Mouse (Mus musculus) adrenal gland, adult 18-20 months (tissue): ENCODE measurements around the gene Man2c1. TPM values are rescaled to one million over a fixed set of nuclear protein-coding genes. Genes with fewer than 3 reads are reported as not detected.

Source experiments
- DNase-seq, 2 experiments: peaks; one replicate each; pipeline ENCODE4 v3.0.0; 2021 to 2022; ENCODE audit warnings: low spot score in 2 of 2
- total RNA-seq, 2 experiments: library from RNA; stranded (reverse); gene quantifications; 1 replicate in 1 of 2; 2 replicates in 1 of 2; pipeline ENCODE4 v1.2.3; 2021

Man2c1 gene
- total RNA-seq, 2 experiments from 2014 or later: 108 to 151 TPM

DNA sequence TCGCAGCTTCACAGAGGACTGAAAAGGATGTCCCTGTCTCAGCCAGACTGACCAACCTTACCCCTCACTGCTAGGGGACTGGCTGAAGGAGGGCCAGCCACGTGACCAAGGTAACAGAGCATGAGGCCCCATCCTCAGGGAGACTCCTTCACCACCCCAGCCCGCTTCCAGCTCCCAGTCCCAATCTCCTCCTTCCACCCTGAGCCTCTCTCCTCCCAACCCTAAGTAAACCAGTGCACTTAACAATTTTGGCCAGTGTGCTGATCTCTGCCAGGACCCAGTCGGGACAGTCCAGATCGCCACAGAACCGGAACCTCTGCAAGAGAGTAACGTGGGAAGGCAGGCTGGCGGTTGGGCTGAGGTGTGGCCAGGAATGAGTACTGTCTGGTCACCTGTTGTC lies 26.3 kb downstream of the Man2c1 start:
- no peak for DNase-seq

DNA sequence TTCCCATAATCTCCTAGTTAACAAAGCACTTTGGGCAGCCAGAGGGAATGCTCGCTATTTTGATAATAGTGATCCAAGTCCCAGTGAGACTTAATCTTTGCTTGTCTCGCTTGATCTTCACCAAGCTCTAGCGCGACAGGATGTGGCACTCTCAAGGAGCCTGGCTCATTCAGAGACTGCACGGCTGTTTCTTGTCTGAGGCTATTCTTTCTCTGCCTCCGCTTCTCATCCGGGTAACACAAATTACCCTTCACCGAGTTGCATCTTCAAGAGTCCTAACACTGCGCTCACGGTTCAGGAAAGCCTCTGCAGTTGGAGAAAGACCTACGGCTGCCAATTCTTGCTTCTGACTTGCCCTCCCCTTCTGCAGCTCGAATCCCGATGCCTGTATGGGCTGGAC lies 27.0 kb downstream of the Man2c1 start:
- no peak for DNase-seq

DNA sequence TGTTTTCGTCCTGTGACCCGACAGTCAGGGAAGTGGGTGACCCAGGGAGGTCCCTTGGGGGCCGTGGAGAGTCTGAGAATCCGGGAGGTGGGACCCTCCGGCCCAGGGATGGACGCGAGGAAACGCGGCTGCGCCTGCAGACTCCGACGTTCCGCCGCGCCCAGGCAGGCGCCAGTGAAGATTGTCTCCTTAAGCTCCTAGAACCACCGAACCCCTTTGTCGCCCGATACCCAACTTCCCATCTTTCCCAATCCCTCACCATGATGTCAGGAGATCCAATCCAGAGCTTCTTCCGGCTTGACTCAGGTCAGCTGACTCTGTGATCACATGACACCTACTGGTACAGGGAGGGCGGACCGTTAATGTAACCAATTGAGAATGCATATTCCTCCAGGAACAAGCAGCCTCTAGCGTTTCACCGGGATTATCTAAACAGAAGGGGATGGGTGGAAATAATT lies 27.6 kb downstream of the Man2c1 start, which contains the start of gene Commd4:
Gene Commd4, minus strand, starts transcription at position 319 of the 458 bp plus-strand sequence.
- peak; percentile 78 to 79 for DNase-seq

DNA sequence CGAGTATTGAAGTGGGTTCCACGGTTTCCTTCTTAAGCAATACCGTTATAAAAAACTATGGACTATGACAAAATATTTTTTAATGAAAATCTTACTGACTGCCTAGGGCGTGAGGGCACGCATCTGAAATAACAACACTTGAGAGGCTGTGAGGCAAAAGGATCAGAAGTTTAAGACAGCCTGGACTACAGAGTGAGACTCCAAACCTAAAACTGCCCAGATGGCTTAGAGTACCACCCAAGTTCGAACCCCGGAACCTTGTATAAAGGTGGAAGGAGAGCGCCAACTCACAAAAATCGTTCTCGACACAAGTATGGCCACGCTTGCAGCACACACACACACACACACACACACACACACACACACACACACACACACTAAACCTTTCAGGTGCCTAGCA lies 28.0 kb downstream of the Man2c1 start:
- no peak for DNase-seq

DNA sequence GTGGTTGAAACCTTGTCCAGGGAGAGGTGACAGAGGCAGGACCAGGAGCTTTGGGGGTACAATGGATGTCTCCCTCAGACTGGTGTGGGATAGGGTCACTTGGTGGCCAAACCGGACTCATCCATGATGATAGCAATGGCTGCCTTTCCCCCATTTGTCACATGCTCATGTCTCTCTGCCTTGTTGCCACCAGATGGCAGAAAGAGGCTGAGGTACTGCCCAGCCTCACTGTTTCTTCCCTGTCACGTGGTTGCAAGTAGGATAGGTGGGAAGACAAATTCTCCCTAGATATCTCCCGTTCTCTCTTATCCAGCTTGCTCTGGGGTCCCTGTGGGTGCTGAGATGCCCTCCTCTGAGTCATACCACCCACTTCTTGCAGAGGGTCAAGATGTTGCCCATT lies 32.0 kb downstream of the Man2c1 start:
- DNase-seq: no peak

DNA sequence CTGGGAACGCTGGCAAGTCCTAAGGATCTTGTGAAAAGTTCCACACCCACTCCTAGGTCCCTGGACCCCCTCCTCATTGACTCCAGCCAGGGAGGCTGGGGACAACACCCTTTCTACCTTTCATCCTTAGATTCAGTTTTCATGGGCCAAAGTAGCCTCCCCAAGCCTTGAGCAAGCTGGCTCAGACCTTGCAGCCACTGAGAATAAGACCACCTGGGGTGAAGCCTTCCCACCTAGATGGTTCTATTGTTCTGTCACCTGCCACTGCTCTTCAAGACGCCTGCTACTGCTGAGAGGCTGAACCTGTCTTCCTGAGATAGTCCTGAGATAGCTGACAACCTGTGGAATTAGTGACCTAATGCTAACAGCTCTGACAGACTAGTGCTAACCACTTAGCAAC lies 32.6 kb downstream of the Man2c1 start:
- DNase-seq: no peak

DNA sequence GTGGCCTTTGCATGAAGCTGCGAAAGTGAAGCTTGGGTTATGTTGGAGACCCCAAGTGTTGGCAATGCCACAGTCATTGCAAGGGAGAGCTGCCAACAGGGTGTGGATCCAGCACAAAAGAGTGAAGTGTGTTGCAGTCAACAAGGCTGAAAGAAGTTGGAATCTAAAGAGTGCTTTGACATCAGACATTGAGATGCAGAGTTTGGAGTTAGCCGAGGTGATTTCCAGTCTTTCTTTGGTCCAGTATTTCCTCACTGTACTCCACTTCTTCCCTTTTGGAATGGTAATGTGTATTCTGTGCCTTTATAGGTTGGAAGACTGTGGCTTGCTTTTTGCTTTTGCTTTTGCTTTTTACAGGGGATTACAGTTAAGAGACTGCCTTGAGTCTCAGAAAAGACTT lies 35.7 kb downstream of the Man2c1 start:
- no peak for DNase-seq

DNA sequence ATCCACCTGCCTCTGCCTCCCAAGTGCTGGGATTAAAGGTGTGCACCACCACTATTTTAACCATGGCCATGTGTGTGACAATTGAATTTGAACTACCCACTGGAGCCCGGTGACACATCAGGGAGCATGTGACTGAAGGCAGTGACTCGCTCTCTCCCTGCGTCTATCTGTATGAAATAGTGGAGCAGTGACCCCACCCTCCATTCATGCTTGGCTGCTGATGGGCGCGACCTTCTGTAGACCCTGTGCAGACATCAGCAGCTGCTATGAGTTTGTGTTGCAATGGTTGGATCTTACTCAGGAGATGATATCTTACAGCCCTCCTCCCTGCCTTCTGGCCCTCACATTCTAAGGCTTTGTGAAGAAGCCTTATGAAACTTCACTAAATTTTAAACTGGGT lies 37.9 kb downstream of the Man2c1 start:
- no peak for DNase-seq

Other genes with a start within 250 kb of the Man2c1 start
- gene Snx33, start 202.3 kb upstream of the Man2c1 start, total RNA-seq: 10 to 100 TPM; 20.9 to 25.6 TPM
- gene Imp3, start 193.2 kb upstream of the Man2c1 start, total RNA-seq: 10 to 100 TPM; 77.0 to 87.0 TPM
- gene Snupn, start 179.8 kb upstream of the Man2c1 start, total RNA-seq: 10 to 100 TPM; 14.4 to 15.2 TPM
- gene Ptpn9, start 135.8 kb upstream of the Man2c1 start, total RNA-seq: 10 to 100 TPM; 37.7 to 43.7 TPM
- 10 to 100 TPM; 32.5 to 39.2 TPM for gene Sin3a, start 58.6 kb upstream of the Man2c1 start, total RNA-seq
- 10 to 100 TPM in 1 of 2 experiments, 1 to 10 TPM in 1; 8.2 to 11.1 TPM for gene Neil1, start 17.6 kb downstream of the Man2c1 start, total RNA-seq
- gene Commd4, start 27.6 kb downstream of the Man2c1 start, total RNA-seq: 10 to 100 TPM; 52.3 to 57.6 TPM
- not detected for gene Trcg1, start 105.9 kb downstream of the Man2c1 start, total RNA-seq
- gene 1700017B05Rik, start 131.9 kb downstream of the Man2c1 start, total RNA-seq: 10 to 100 TPM; 45.7 to 53.6 TPM